Mouse (Mus musculus): ENCODE results near the gene Spryd3.

- TF ChIP-seq CTCF (IDR thresholded peaks at IDR 0.05) (no peak), POLR2A (IDR thresholded peaks at IDR 0.05; ENCODE audit: insufficient read depth, low read depth, low read length) (peak; percentile 64; the same call in 1 of the 2 replicates)
These were observed 30.7 kb downstream of the Spryd3 start for GRCm38 (mm10) chr15:102105360-102105759.
